Mouse (Mus musculus) heart, adult 10 weeks (tissue): ENCODE measurements around the gene Fam155a. TPM values are rescaled to one million over a fixed set of nuclear protein-coding genes. Genes with fewer than 3 reads are reported as not detected.

ENCODE experiments used
- polyA plus RNA-seq: library from polyadenylated mRNA; stranded (reverse); fragments of 350-450 nt; fragmentation: Illumina TruSeq; extraction: RNeasy Lipid Tissue Mini Kit (QIAGEN cat#74804); gene quantifications from one replicate; pipeline ENCODE4 v1.2.3, GENCODE M21; 2014; ENCODE audit warnings: low read depth, low replicate concordance

Gene Fam155a
- not detected for polyA plus RNA-seq

DNA sequence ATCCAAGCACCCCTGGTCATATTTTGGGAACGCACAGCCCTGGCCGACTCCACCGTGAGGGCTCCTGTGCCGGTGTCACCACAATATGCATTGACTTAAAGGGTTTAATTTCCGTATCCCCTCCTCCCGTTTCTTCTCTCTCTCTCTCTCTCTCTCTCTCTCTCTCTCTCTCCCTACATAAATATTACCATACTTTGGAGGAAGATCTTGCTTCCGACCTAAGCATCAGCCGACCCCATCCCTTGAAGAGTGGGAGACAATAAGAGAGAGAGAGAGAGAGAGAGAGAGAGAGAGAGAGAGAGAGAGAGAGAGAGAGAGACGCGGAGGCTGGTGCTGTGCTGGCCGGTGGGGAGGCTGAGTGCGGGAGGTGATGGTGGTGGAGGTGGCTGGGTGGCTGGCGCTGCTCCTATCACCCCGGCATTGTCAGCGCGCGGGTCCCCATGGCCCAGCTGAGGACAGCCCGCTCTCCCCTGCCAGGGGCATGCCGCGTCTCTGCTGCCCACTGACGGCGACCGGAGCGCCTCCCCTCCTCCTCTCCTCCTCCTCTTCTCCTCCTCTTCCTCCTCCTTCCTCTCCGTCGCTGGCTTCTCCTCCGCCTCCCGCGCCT, at the start of gene Fam155a:
Gene Fam155a (minus strand): TSS at position 163 of the 607 bp plus-strand sequence.

Other genes with a start within 250 kb of the Fam155a start
- gene Gm10217, start 93.1 kb upstream of the Fam155a start, polyA plus RNA-seq = not detected
- gene Lig4, start 206.5 kb upstream of the Fam155a start, polyA plus RNA-seq = 5.5 TPM
- 12.1 TPM for gene Abhd13, start 206.5 kb upstream of the Fam155a start, polyA plus RNA-seq
- 4.2 TPM for gene Tnfsf13b, start 235.3 kb upstream of the Fam155a start, polyA plus RNA-seq